Mouse (Mus musculus) midbrain, embryonic 11.5 days (tissue): ENCODE measurements around the gene Spg11. TPM values are rescaled to one million over a fixed set of nuclear protein-coding genes. Genes with fewer than 3 reads are reported as not detected.

ENCODE experiments used
- ATAC-seq: fragments of 200-750 bp; cut with Nextera tagmentation; 2 replicates; pipeline ENCODE4 v1.8.0; 2017; ENCODE audit warnings: moderate TSS enrichment, moderate library complexity; ENCODE audit not compliant: low FRiP score
- DNase-seq: peaks from one replicate; pipeline ENCODE4 v3.0.0; 2015; ENCODE audit warnings: low spot score; ENCODE audit errors: missing footprints
- H3K27ac ChIP-seq: fragments of 300-500 bp; sonication (generic); 2 replicates; pipeline ENCODE4 v1.5.1; 2014; ENCODE audit warnings: low read depth, low read length
- H3K27me3 ChIP-seq: fragments of 300-500 bp; sonication (generic); 2 replicates; pipeline ENCODE4 v1.6.1; 2014; ENCODE audit warnings: mild to moderate bottlenecking, low read length, moderate library complexity, mixed read lengths; ENCODE audit not compliant: control insufficient read depth, insufficient read depth
- H3K36me3 ChIP-seq: fragments of 300-500 bp; sonication (generic); 2 replicates; pipeline ENCODE4 v1.6.1; 2014; ENCODE audit warnings: mild to moderate bottlenecking, low read length, moderate library complexity, mixed read lengths; ENCODE audit not compliant: control insufficient read depth, insufficient read depth
- H3K4me1 ChIP-seq: fragments of 300-500 bp; sonication (generic); 2 replicates; pipeline ENCODE4 v1.6.1; 2014; ENCODE audit warnings: low read length; ENCODE audit not compliant: control insufficient read depth, insufficient read depth
- H3K4me2 ChIP-seq: fragments of 300-500 bp; sonication (generic); 2 replicates; pipeline ENCODE4 v1.6.1; 2014; ENCODE audit warnings: mild to moderate bottlenecking, moderate library complexity
- H3K4me3 ChIP-seq: fragments of 300-500 bp; sonication (generic); 2 replicates; pipeline ENCODE4 v1.5.1; 2014; ENCODE audit warnings: low read depth, low read length
- H3K9ac ChIP-seq: fragments of 300-500 bp; sonication (generic); 2 replicates; pipeline ENCODE4 v1.6.1; 2014; ENCODE audit warnings: low read length
- H3K9me3 ChIP-seq: fragments of 300-500 bp; sonication (generic); 2 replicates; pipeline ENCODE4 v1.6.1; 2016; ENCODE audit warnings: low read length; ENCODE audit not compliant: control insufficient read depth
- WGBS: fragments of 180-500 bp; shearing (Covaris S2); extraction: QIAGEN DNeasy Blood & Tissue Kit; methylation state at CpG from one replicate; pipeline ENCODE4 v1.1.7; 2014; 5-methylcytosine and 5-hydroxymethylcytosine counted together
- polyA plus RNA-seq: library from polyadenylated mRNA; unstranded; fragments of >200 nt; fragmentation: Nextera tagmentation; extraction: Ambion mirVana; gene quantifications from 2 replicates; pipeline ENCODE4 v1.2.1, GENCODE M21; 2014

Gene Spg11
- polyA plus RNA-seq, 1 experiment from 2014 or later = 11.9 TPM

GRCm38 (mm10) chr2:122148242-122148917 lies 30.2 kb upstream of the Spg11 start:
- DNase-seq (peak; percentile 91), ATAC-seq (no peak; the same call in 1 of the 2 replicates)
- Histone ChIP-seq H3K36me3 (no peaks in the 10 kb centered on the region), H3K27ac (no peak overlapping the region), H3K4me2 (peak overlapping the region; percentile 79), H3K9me3 (no peaks in the 10 kb centered on the region), H3K27me3 (no peaks in the 10 kb centered on the region), H3K9ac (peak overlapping the region; percentile 82), H3K4me1 (peaks cover 2% of the 10 kb centered on the region; the same call in 1 of the 2 replicates), H3K4me3 (peak overlapping the region; percentile 67)
- 39% methylated on average over 18 of the region's 18 CpGs for WGBS

- Histone ChIP-seq H3K9me3 (no peaks in the 10 kb centered on the region), H3K9ac (peak within 1 kb of the TSS; percentile 82), H3K36me3 (no peaks in the 10 kb centered on the region), H3K4me2 (peak within 1 kb of the TSS; percentile 79), H3K4me1 (peaks cover 2% of the 10 kb centered on the region; the same call in 1 of the 2 replicates), H3K27me3 (no peaks in the 10 kb centered on the region), H3K4me3 (peak within 1 kb of the TSS; percentile 67), H3K27ac (peak within 1 kb of the TSS; percentile 6; the same call in 1 of the 2 replicates)
- DNase-seq = peak; percentile 99
- peak; percentile 98 for ATAC-seq
- WGBS = under 1% methylated on average over 40 of the region's 40 CpGs
Observed at GRCm38 (mm10) chr2:122147508-122148241, 29.5 kb upstream of the Spg11 start, which contains the start of gene B2m. Gene B2m (plus strand): TSS chr2:122147686.

- Histone ChIP-seq H3K27ac (no peak overlapping the region), H3K9ac (no peak overlapping the region), H3K36me3 (no peaks in the 10 kb centered on the region), H3K4me3 (no peak overlapping the region), H3K9me3 (no peaks in the 10 kb centered on the region), H3K4me1 (peaks cover 2% of the 10 kb centered on the region; the same call in 1 of the 2 replicates), H3K27me3 (no peaks in the 10 kb centered on the region), H3K4me2 (no peak overlapping the region)
- no peak for ATAC-seq
- WGBS = 74% methylated on average over 6 of the region's 6 CpGs
- DNase-seq = no peak
Observed at GRCm38 (mm10) chr2:122146687-122147086, 28.5 kb upstream of the Spg11 start.

- ATAC-seq (no peak), DNase-seq (peak; percentile 68)
- H3K4me3 ChIP-seq = no peak overlapping the region
- H3K9ac ChIP-seq = no peak overlapping the region
- no peaks in the 10 kb centered on the region for H3K36me3 ChIP-seq
- H3K27ac ChIP-seq = no peak overlapping the region
- WGBS = 79% methylated on average over 4 of the region's 4 CpGs
- no peaks in the 10 kb centered on the region for H3K27me3 ChIP-seq
- no peaks in the 10 kb centered on the region for H3K9me3 ChIP-seq
- H3K4me2 ChIP-seq = no peak overlapping the region
- peaks cover 2% of the 10 kb centered on the region; the same call in 1 of the 2 replicates for H3K4me1 ChIP-seq
Observed at GRCm38 (mm10) chr2:122145756-122146155, 27.6 kb upstream of the Spg11 start.

GRCm38 (mm10) chr2:122143111-122143510 lies 24.9 kb upstream of the Spg11 start:
- H3K36me3 ChIP-seq = no peaks in the 10 kb centered on the region
- no peak overlapping the region for H3K4me2 ChIP-seq
- H3K9ac ChIP-seq = no peak overlapping the region
- H3K27ac ChIP-seq = no peak overlapping the region
- no peaks in the 10 kb centered on the region for H3K9me3 ChIP-seq
- H3K4me3 ChIP-seq = no peak overlapping the region
- H3K4me1 ChIP-seq = no peaks in the 10 kb centered on the region
- DNase-seq = peak; percentile 8
- 92% methylated on average over 3 of the region's 3 CpGs for WGBS
- H3K27me3 ChIP-seq = no peaks in the 10 kb centered on the region
- no peak for ATAC-seq

- Histone ChIP-seq H3K27ac (no peak overlapping the region), H3K36me3 (no peaks in the 10 kb centered on the region), H3K27me3 (no peaks in the 10 kb centered on the region), H3K4me2 (no peak overlapping the region), H3K4me3 (no peak overlapping the region), H3K9ac (no peak overlapping the region), H3K9me3 (no peaks in the 10 kb centered on the region), H3K4me1 (no peaks in the 10 kb centered on the region)
- DNase-seq (peak; percentile 39), ATAC-seq (no peak)
- WGBS = 78% methylated on average over 5 of the region's 5 CpGs
Observed at GRCm38 (mm10) chr2:122141332-122141967, 23.3 kb upstream of the Spg11 start.

- H3K27me3 ChIP-seq = no peaks in the 10 kb centered on the region
- H3K9me3 ChIP-seq = no peaks in the 10 kb centered on the region
- 86% methylated on average over 2 of the region's 2 CpGs for WGBS
- H3K4me1 ChIP-seq = no peaks in the 10 kb centered on the region
- DNase-seq (peak; percentile 17), ATAC-seq (no peak)
- H3K36me3 ChIP-seq = no peaks in the 10 kb centered on the region
- no peak overlapping the region for H3K4me3 ChIP-seq
- H3K27ac ChIP-seq = no peak overlapping the region
- no peak overlapping the region for H3K9ac ChIP-seq
- H3K4me2 ChIP-seq = no peak overlapping the region
Observed at GRCm38 (mm10) chr2:122140815-122141214, 22.6 kb upstream of the Spg11 start.

- Histone ChIP-seq H3K4me1 (no peaks in the 10 kb centered on the region), H3K9ac (no peak overlapping the region), H3K4me2 (no peak overlapping the region), H3K27ac (no peak overlapping the region), H3K4me3 (no peak overlapping the region), H3K9me3 (no peaks in the 10 kb centered on the region), H3K27me3 (no peaks in the 10 kb centered on the region), H3K36me3 (no peaks in the 10 kb centered on the region)
- DNase-seq = peak; percentile 69
- 65% methylated on average over 5 of the region's 5 CpGs for WGBS
- no peak for ATAC-seq
Observed at GRCm38 (mm10) chr2:122137839-122138465, 19.8 kb upstream of the Spg11 start.
